Mouse (Mus musculus): ENCODE results near the gene Eomes.

DNA sequence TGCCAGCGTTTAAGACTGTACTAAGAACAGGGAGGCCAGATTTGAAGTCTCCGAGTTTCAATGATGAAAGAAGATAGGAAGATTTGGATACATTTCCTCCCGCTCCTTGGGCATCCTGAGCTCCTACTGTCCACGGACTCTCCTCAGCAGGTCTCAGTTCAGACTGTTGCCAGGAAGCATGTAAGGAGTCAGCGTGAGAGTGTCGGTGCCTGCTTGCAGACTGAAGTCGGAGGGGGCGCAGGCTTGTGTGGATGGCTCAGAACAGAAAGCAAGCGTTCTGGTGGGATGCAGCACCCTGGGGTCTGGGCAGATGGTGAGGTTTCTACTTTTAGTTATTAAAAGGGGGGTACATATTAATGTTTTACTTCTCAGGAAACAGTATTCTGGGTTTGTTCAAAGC, 24.6 kb upstream of the Eomes start:
- TF ChIP-seq CTCF (IDR thresholded peaks at IDR 0.05; ENCODE audit: low read depth, low read length) (no peak), EP300 (IDR thresholded peaks at IDR 0.05; ENCODE audit: insufficient read depth, low read depth, low read length) (no peak), POLR2A (IDR thresholded peaks at IDR 0.05; ENCODE audit: insufficient read depth, low read length) (no peak)

Data from ES-Bruce4 (cell line).